In genomic region chr19:45097868-45098267, GRCm38 (mm10) we compare ENCODE assay signal across 8 mouse cellular contexts. TPM values are rescaled to one million over a fixed set of nuclear protein-coding genes. Genes with fewer than 3 reads are reported as not detected.
DNase-seq lines count a peak whose midpoint lies in the region; ATAC-seq and TF ChIP-seq lines count a peak whose summit lies in the region.
"Had no signal": no experiment of that assay in that cellular context is flagged by ENCODE, and none has a peak within 500 bp of the region (broad histone marks: within the 10 kb centered on the region; RNA-seq: fewer than 3 reads in every experiment).

No protein-coding gene starts in this region.

- DNase-seq in lung, embryonic 14.5 days: peak; percentile 90
- DNase-seq in lung, adult 2 months: no peak
- peak; percentile 86 for DNase-seq in ZHBTc4 (ENCODE audit: low read depth, low spot score)
- DNase-seq in testis, postnatal 14 days (ENCODE audit: low spot score): peak; percentile 33
- DNase-seq in left cerebral cortex, adult 18-20 months (ENCODE audit: low spot score in 2 of 2): no peak
- DNase-seq in midbrain, postnatal 0 days (ENCODE audit: low spot score): no peak

- no peaks in the 10 kb centered on the region for H3K9me3 ChIP-seq in lung, embryonic 14.5 days (ENCODE audit: low read depth, low read length)
- no peaks in the 10 kb centered on the region for H3K9me3 ChIP-seq in midbrain, postnatal 0 days (ENCODE audit: low read length)

- no peak overlapping the region for H3K4me2 ChIP-seq in lung, embryonic 14.5 days
- no peak overlapping the region for H3K4me2 ChIP-seq in midbrain, postnatal 0 days (ENCODE audit: low read depth, low read length, poor library complexity, severe bottlenecking)

- TF ChIP-seq POLR2A in lung, adult 2 months (IDR thresholded peaks at IDR 0.05; ENCODE audit: borderline replicate concordance, extremely low read depth, low read depth, low read length): no peak

- no peaks in the 10 kb centered on the region for H3K4me1 ChIP-seq in lung, embryonic 14.5 days (ENCODE audit: insufficient read depth)
- H3K4me1 ChIP-seq in lung, adult 2 months (ENCODE audit: control insufficient read depth, insufficient read depth, low read length): no peaks in the 10 kb centered on the region
- H3K4me1 ChIP-seq in midbrain, postnatal 0 days (ENCODE audit: insufficient read depth, low read length): no peaks in the 10 kb centered on the region

- WGBS in lung, embryonic 14.5 days: 17% methylated on average over 11 of the region's 11 CpGs
- 18% methylated on average over 11 of the region's 11 CpGs for WGBS in lung, adult 2 months
- WGBS in midbrain, postnatal 0 days: 38% methylated on average over 11 of the region's 11 CpGs

- TF ChIP-seq CTCF in lung, embryonic 14.5 days (IDR thresholded peaks at IDR 0.05; ENCODE audit: low read depth): no peak
- no peak for TF ChIP-seq CTCF in lung, adult 2 months (IDR thresholded peaks at IDR 0.05; ENCODE audit: insufficient read depth, low read length)
- TF ChIP-seq CTCF in midbrain, postnatal 0 days (IDR thresholded peaks at IDR 0.05): no peak

- no peak overlapping the region for H3K9ac ChIP-seq in lung, embryonic 14.5 days
- H3K9ac ChIP-seq in midbrain, postnatal 0 days (replicated peaks; ENCODE audit: low read length, poor library complexity, severe bottlenecking): no peak overlapping the region
- H3K9ac ChIP-seq: liver, embryonic 14.5 days had no signal

- ATAC-seq in lung, embryonic 14.5 days (ENCODE audit: insufficient read depth): no peak
- ATAC-seq in granulocyte monocyte progenitor cell, adult 5-6 weeks (replicated peaks; ENCODE audit: poor library complexity, severe bottlenecking): peak; percentile 58
- ATAC-seq in midbrain, postnatal 0 days (ENCODE audit: low FRiP score): no peak

- H3K4me3 ChIP-seq in lung, embryonic 14.5 days (ENCODE audit: low read depth, low read length): no peak overlapping the region
- no peak overlapping the region for H3K4me3 ChIP-seq in lung, adult 2 months (replicated peaks; ENCODE audit: extremely low read depth, low read depth, low read length)
- no peak overlapping the region for H3K4me3 ChIP-seq in midbrain, postnatal 0 days (ENCODE audit: low read depth, low read length)

- no peak overlapping the region for H3K27ac ChIP-seq in lung, embryonic 14.5 days (ENCODE audit: low read depth)
- no peak overlapping the region for H3K27ac ChIP-seq in midbrain, postnatal 0 days (ENCODE audit: low read depth, low read length)
- H3K27ac ChIP-seq: liver, embryonic 14.5 days had no signal

- no peaks in the 10 kb centered on the region for H3K36me3 ChIP-seq in lung, embryonic 14.5 days (ENCODE audit: insufficient read depth)
- H3K36me3 ChIP-seq in midbrain, postnatal 0 days (ENCODE audit: insufficient read depth, low read length): no peaks in the 10 kb centered on the region

- 0 out of 2 replicates have a peak, but pooled peaks cover 5% of the 10 kb centered on the region for H3K27me3 ChIP-seq in lung, embryonic 14.5 days (ENCODE audit: insufficient read depth, low read length)
- H3K27me3 ChIP-seq in midbrain, postnatal 0 days (ENCODE audit: insufficient read depth, low read length): no peaks in the 10 kb centered on the region

RNA-seq across cellular contexts. Expression of gene Kazald1, which starts 22.8 kb away (rescaled TPM):
- polyA plus RNA-seq in lung, embryonic 14.5 days (2014; fragmentation: Nextera tagmentation; extraction: Ambion mirVana): 1.5 and 2.4 TPM in 2 replicates
- polyA plus RNA-seq in lung, adult 2 months (2012; rRNA removed): 10.4 and 11.0 TPM in 2 replicates
- not detected in 2 replicates for total RNA-seq in granulocyte monocyte progenitor cell, adult 5-6 weeks (2014; fragmentation: Nextera tagmentation)
- total RNA-seq in granulocyte monocyte progenitor cell, adult 5-6 weeks (2017): 0.69 TPM in 1 of 2 replicates, not detected in the other
- 1 to 10 TPM; 6.7 to 7.3 TPM for total RNA-seq in left cerebral cortex, adult 18-20 months (2021)
- total RNA-seq in midbrain, postnatal 0 days (2014; rRNA removed): 0.94 and 2.2 TPM in 2 replicates
- polyA plus RNA-seq in midbrain, postnatal 0 days (2015; fragmentation: Nextera tagmentation; extraction: Ambion mirVana): 2.2 and 2.3 TPM in 2 replicates

RNA-seq across cellular contexts. Expression of gene Sfxn3, which starts 50.6 kb away (rescaled TPM):
- 18.3 and 19.6 TPM in 2 replicates for polyA plus RNA-seq in lung, embryonic 14.5 days (2014; fragmentation: Nextera tagmentation; extraction: Ambion mirVana)
- polyA plus RNA-seq in lung, adult 2 months (2012; rRNA removed): 61.8 and 84.2 TPM in 2 replicates
- 10.5 and 21.1 TPM in 2 replicates for total RNA-seq in granulocyte monocyte progenitor cell, adult 5-6 weeks (2014; fragmentation: Nextera tagmentation)
- 3.7 and 5.3 TPM in 2 replicates for total RNA-seq in granulocyte monocyte progenitor cell, adult 5-6 weeks (2017)
- 100 to 1,000 TPM; 118 to 125 TPM for total RNA-seq in left cerebral cortex, adult 18-20 months (2021)
- total RNA-seq in midbrain, postnatal 0 days (2014; rRNA removed): 72.2 and 85.8 TPM in 2 replicates
- polyA plus RNA-seq in midbrain, postnatal 0 days (2015; fragmentation: Nextera tagmentation; extraction: Ambion mirVana): 101 and 102 TPM in 2 replicates

RNA-seq across cellular contexts. Expression of gene Pdzd7, which starts 52.4 kb away (rescaled TPM):
- polyA plus RNA-seq in lung, embryonic 14.5 days (2014; fragmentation: Nextera tagmentation; extraction: Ambion mirVana): 0.39 TPM in 2 replicates
- 0.64 and 1.2 TPM in 2 replicates for polyA plus RNA-seq in lung, adult 2 months (2012; rRNA removed)
- 0.24 TPM in 1 of 2 replicates, not detected in the other for total RNA-seq in granulocyte monocyte progenitor cell, adult 5-6 weeks (2014; fragmentation: Nextera tagmentation)
- total RNA-seq in granulocyte monocyte progenitor cell, adult 5-6 weeks (2017): not detected in 2 replicates
- 1 to 10 TPM; 4.3 to 5.6 TPM for total RNA-seq in left cerebral cortex, adult 18-20 months (2021)
- 5.9 and 7.2 TPM in 2 replicates for total RNA-seq in midbrain, postnatal 0 days (2014; rRNA removed)
- polyA plus RNA-seq in midbrain, postnatal 0 days (2015; fragmentation: Nextera tagmentation; extraction: Ambion mirVana): 2.9 and 3.4 TPM in 2 replicates

RNA-seq across cellular contexts. Expression of gene Tlx1, which starts 52.6 kb away (rescaled TPM):
- polyA plus RNA-seq in lung, embryonic 14.5 days (2014; fragmentation: Nextera tagmentation; extraction: Ambion mirVana): not detected in 2 replicates
- not detected in 2 replicates for polyA plus RNA-seq in lung, adult 2 months (2012; rRNA removed)
- not detected in 2 replicates for total RNA-seq in granulocyte monocyte progenitor cell, adult 5-6 weeks (2014; fragmentation: Nextera tagmentation)
- not detected in 2 replicates for total RNA-seq in granulocyte monocyte progenitor cell, adult 5-6 weeks (2017)
- total RNA-seq in left cerebral cortex, adult 18-20 months (2021): not detected
- total RNA-seq in midbrain, postnatal 0 days (2014; rRNA removed): not detected in 2 replicates
- not detected in 2 replicates for polyA plus RNA-seq in midbrain, postnatal 0 days (2015; fragmentation: Nextera tagmentation; extraction: Ambion mirVana)

Comparison
In these comparisons a context has a peak if more than half of its experiments do, and no peak if none do; other contexts are left out.
1. DNase-seq: peak in lung, embryonic 14.5 days (single experiment), ZHBTc4 (single experiment) and testis, postnatal 14 days (single experiment); none in lung, adult 2 months (single experiment), left cerebral cortex, adult 18-20 months (0 of 2) and midbrain, postnatal 0 days (single experiment).